Mouse (Mus musculus) A20 (cell line): ENCODE measurements at regions not wholly inside any gene's neighbourhood (a gene's known extent, or its start where the extent isn't known, plus 50 kb on each side); places are given as distances from the start of the nearest gene placed in this dataset.

Experiments
- DNase-seq: peaks from one replicate; pipeline ENCODE4 v3.0.0-alpha.2; 2011; ENCODE audit warnings: low read depth, low spot score

DNA sequence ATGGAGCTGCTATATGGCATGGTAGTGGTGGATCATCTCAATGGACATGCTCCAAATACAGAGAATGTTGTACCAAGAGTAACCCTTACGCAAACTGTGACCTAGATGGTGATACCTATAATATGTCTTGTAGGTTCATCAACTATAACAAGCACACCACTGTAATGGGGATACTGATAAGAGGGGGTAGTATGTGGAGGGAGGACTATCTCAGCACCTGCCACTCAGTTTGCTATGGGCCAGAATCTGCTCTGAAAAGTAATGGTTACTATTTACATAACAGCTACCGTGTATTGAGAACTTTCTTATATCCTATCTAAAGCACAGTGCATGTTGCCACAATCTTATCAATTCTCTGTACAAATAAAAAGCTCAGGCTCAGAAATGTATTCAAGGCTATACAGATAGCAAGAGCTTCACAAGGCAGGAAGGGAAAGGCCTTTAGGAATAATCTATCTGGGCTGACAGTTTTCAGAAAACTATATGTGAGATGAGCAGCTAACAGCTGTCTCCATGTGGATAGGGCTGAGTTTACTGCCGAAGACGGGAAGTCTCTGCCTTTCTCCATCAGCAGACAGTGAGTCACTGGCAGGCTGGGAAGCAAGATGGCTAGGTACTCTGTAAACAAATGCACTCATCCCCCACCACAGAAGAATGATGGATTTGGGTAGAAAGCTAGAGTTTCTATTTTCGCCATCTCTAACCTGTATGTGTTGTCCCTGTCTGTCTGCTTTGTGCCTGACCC, 77.1 kb upstream of the Nck2 start:
- no peak for DNase-seq

DNA sequence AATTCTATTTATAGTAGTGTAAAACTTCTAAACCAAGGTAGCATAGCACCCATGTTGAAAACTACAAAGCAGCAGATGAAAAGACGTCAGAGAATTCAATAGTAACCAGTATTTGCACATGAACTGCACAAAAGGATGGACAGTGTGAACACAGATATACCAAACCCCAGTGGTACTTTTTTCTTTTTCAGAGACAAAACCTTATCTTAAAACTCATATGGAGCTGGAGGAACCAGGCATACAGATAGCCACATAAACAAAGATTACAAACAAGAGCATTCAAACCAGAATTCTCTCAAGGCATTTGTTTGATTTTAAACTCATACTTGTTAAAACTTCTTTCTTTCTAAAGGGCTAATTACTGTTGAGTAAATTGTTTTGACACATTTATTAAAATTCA, 72.5 kb upstream of the Nck2 start:
- DNase-seq = no peak

DNA sequence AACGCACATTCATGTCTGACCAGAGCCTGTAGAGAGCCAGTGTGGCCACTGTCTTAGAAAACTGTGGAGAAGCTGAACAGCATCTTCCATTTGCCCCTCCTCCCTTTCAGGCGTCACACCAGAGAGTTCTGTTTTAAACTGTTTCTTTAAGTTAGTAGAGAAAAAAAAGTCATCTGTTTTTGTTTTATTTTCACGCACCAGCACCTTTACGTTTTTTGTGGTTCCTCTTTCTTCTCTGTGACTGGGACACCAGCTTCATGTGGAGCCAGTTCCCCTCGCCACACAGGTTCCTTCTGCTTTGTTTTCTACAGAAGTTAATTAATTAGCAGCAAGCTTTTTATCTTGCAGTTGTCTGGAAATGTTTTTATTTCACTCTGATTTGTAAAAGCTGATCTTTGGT, 69.4 kb upstream of the Nck2 start:
- DNase-seq = peak; percentile 83

DNA sequence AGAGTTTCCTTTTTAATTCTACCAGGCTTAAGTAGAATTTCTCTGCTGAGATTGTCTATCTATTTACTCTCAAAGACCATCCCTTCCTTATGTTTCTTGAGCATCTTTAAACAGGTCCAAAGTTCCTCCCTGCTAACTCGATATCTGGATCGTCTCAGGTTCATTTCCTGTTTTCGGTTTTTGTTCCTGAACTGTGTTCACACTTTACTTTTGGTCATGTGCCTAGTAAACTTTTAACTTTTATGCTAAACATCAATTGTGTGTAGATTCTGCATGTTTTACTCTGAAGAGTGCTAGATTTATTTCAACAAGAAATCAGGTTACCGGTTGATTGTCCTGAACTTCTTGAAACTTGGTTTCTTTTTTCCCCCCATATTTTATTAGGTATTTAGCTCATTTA, 68.5 kb upstream of the Nck2 start:
- DNase-seq = peak; percentile 61

DNA sequence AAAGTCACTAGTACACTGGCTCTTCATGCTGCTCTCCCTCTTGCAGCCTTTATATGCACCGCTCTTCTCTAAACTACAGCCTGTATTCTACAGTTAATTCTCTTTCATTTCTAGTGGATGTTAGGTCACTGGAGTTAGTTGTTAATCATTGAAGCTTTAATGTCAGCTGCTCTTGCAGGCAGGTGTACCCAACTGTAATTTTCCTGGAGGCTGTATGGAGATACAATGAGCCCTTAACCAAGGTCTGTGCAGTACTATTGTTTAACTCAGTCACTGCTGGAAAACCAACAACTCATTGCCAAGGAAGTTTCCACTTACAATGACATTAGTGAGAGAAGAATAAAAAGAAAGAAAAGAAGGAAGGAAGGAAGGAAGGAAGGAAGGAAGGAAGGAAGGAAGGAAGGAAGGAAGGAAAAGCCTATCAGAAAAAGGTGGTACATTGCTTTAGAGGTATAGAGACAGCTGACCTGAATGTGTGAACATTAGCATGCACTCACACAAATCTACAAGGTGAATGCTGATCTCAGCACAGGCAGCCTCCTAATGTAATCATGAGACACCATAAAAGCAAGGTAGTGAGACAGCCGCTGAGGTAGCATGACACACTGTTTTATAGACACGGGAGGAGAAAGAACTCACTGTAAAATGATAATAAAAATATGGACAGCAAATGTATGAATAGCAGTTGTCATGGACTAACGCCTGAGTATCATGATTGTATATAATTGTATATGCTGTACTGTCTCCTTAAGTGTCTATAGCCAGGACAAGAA, 66.7 kb upstream of the Nck2 start:
- DNase-seq = no peak

DNA sequence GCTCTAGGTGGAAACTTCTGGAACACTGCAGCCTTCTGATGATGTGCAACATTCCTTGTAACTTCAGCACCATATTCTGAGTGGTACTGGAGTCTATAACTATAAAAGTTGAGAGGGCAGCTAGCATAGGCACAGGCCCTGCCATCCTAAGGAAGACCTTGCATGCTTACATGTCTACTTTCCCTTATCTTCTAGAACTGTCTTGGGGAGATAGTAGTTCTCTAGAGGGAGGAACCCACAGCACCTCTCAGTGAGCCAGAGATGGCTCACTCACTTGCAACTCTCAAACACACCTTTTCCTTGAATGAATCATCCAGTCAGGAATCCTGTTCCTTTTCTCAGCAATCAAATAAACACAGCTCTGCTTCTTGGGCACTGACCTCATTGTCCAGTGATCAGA, 59.4 kb upstream of the Nck2 start:
- no peak for DNase-seq

DNA sequence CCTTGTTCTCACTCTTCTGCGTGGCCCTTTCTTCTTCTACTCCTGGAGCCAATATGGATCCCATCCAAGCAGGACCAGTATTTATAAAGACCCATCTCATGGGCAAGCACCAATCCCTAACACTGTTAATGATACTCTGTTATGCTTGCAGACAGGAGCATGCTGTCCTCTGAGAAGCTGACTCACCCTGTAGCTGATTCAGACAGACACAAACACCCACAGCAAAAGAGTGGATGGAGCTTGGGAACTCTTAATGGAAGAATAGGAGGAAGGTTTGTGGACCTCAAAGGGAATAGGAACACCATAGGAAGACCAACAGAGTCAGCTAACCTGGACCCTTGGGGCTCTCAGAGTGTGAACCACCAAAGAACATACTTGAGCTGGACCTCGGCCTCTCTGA, 50.3 kb upstream of the Nck2 start:
- DNase-seq = no peak
